Mouse (Mus musculus) heart, embryonic 15.5 days (tissue): Measurements from ENCODE around the gene Clca1. TPM values are rescaled to one million over a fixed set of nuclear protein-coding genes. Genes with fewer than 3 reads are reported as not detected.

Source experiments
- polyA plus RNA-seq: library from polyadenylated mRNA; unstranded; fragments of >200 nt; fragmentation: Nextera tagmentation; extraction: Ambion mirVana; gene quantifications from 2 replicates; pipeline ENCODE4 v1.2.1, GENCODE M21; 2015

The Clca1 gene
- polyA plus RNA-seq, 1 experiment from 2014 or later = not detected

Other genes with a start within 250 kb of the Clca1 start
- gene Clca3a2, start 213.3 kb downstream of the Clca1 start, polyA plus RNA-seq = 7.5 and 15.0 TPM in 2 replicates
- 0.09 TPM in 1 of 2 replicates, not detected in the other for gene Clca3b, start 183.4 kb downstream of the Clca1 start, polyA plus RNA-seq
- not detected in 2 replicates for gene Clca4b, start 100.2 kb downstream of the Clca1 start, polyA plus RNA-seq
- gene Clca4a, start 57.7 kb downstream of the Clca1 start, polyA plus RNA-seq = not detected in 2 replicates
- 0.06 and 0.39 TPM in 2 replicates for gene Clca2, start 66.7 kb upstream of the Clca1 start, polyA plus RNA-seq
- gene Odf2l, start 85.8 kb upstream of the Clca1 start, polyA plus RNA-seq = 12.3 and 12.9 TPM in 2 replicates